Mouse (Mus musculus): ENCODE results near the gene Tgfa.

Tgfa gene

GRCm38 (mm10) chr6:86232367-86232766 lies 37.3 kb downstream of the Tgfa start:
- no peak for DNase-seq (ENCODE audit: low read depth)

GRCm38 (mm10) chr6:86233512-86234430 lies 38.7 kb downstream of the Tgfa start:
- no peak for DNase-seq (ENCODE audit: low read depth)

- no peak for DNase-seq (ENCODE audit: low read depth)
Observed at GRCm38 (mm10) chr6:86244866-86245265, 49.8 kb downstream of the Tgfa start.

GRCm38 (mm10) chr6:86245965-86246364 lies 50.9 kb downstream of the Tgfa start:
- DNase-seq (ENCODE audit: low read depth): no peak

- no peak for DNase-seq (ENCODE audit: low read depth)
Observed at GRCm38 (mm10) chr6:86248562-86248961, 53.5 kb downstream of the Tgfa start.

GRCm38 (mm10) chr6:86249042-86249441 lies 54.0 kb downstream of the Tgfa start:
- no peak for DNase-seq (ENCODE audit: low read depth)

GRCm38 (mm10) chr6:86250236-86250635 lies 55.2 kb downstream of the Tgfa start:
- DNase-seq (ENCODE audit: low read depth): no peak

- DNase-seq (ENCODE audit: low read depth): no peak
Observed at GRCm38 (mm10) chr6:86250830-86251229, 55.8 kb downstream of the Tgfa start.

GRCm38 (mm10) chr6:86252176-86253125 lies 57.4 kb downstream of the Tgfa start:
- DNase-seq (ENCODE audit: low read depth): no peak

- no peak for DNase-seq (ENCODE audit: low read depth)
Observed at GRCm38 (mm10) chr6:86255899-86256298, 60.9 kb downstream of the Tgfa start.

- no peak for DNase-seq (ENCODE audit: low read depth)
Observed at GRCm38 (mm10) chr6:86259242-86259641, 64.2 kb downstream of the Tgfa start.

GRCm38 (mm10) chr6:86260322-86261050 lies 65.5 kb downstream of the Tgfa start:
- peak; percentile 10 for DNase-seq (ENCODE audit: low read depth)

- no peak for DNase-seq (ENCODE audit: low read depth)
Observed at GRCm38 (mm10) chr6:86266786-86267185, 71.8 kb downstream of the Tgfa start.

- DNase-seq (ENCODE audit: low read depth): no peak
Observed at GRCm38 (mm10) chr6:86270373-86271068, 75.5 kb downstream of the Tgfa start.

GRCm38 (mm10) chr6:86271130-86271529 lies 76.1 kb downstream of the Tgfa start:
- DNase-seq (ENCODE audit: low read depth): no peak

- DNase-seq (ENCODE audit: low read depth): peak; percentile 3
Observed at GRCm38 (mm10) chr6:86275704-86276103, 80.7 kb downstream of the Tgfa start.

- DNase-seq (ENCODE audit: low read depth): no peak
Observed at GRCm38 (mm10) chr6:86276816-86277215, 81.8 kb downstream of the Tgfa start.

GRCm38 (mm10) chr6:86277620-86278019 lies 82.6 kb downstream of the Tgfa start:
- DNase-seq (ENCODE audit: low read depth): no peak

- no peak for DNase-seq (ENCODE audit: low read depth)
Observed at GRCm38 (mm10) chr6:86281573-86282210, 86.7 kb downstream of the Tgfa start.

- no peak for DNase-seq (ENCODE audit: low read depth)
Observed at GRCm38 (mm10) chr6:86293301-86293700, 98.3 kb downstream of the Tgfa start.

- DNase-seq (ENCODE audit: low read depth): no peak
Observed at GRCm38 (mm10) chr6:86295451-86295850, 100.4 kb downstream of the Tgfa start.
